Mouse (Mus musculus): ENCODE results near the gene Tdp1. TPM values are rescaled to one million over a fixed set of nuclear protein-coding genes. Genes with fewer than 3 reads are reported as not detected.

The Tdp1 gene
- total RNA-seq, 1 experiment, result 27.5 TPM

- H3K27ac ChIP-seq (ENCODE audit: insufficient read depth, low read depth, low read length, poor library complexity, severe bottlenecking), result no peak overlapping the region; the same call in 1 of the 2 replicates
- H3K36me3 ChIP-seq (ENCODE audit: control insufficient read depth, insufficient read depth, low read length, poor library complexity, severe bottlenecking), result no peaks in the 10 kb centered on the region
- H3K9me3 ChIP-seq (ENCODE audit: control insufficient read depth, insufficient read depth, low read depth, low read length), result no peaks in the 10 kb centered on the region
- no peak for TF ChIP-seq MAFK (IDR thresholded peaks at IDR 0.05; ENCODE audit: insufficient read depth, low read depth, low read length)
- no peak for TF ChIP-seq HCFC1 (IDR thresholded peaks at IDR 0.05; ENCODE audit: borderline replicate concordance, insufficient read depth, low read length)
- TF ChIP-seq CHD2 (IDR thresholded peaks at IDR 0.05; ENCODE audit: low read depth, low read length), result no peak
- peak; percentile 80 for TF ChIP-seq ZC3H11A (IDR thresholded peaks at IDR 0.05; ENCODE audit: borderline replicate concordance, low read depth, low read length)
- no peak for TF ChIP-seq ZNF384 (IDR thresholded peaks at IDR 0.05; ENCODE audit: low read depth, low read length)
- DNase-seq (ENCODE audit: low read depth, low spot score), result peak; percentile 73
- H3K4me1 ChIP-seq (ENCODE audit: control insufficient read depth in 2 of 2, insufficient read depth in 2 of 2, low read length in 2 of 2, poor library complexity in 1 of 2), result no peaks in the 10 kb centered on the region
- peak overlapping the region; percentile 57 to 73 for H3K4me3 ChIP-seq (ENCODE audit: insufficient read depth in 1 of 2, low read depth in 1 of 2, low read length in 2 of 2, poor library complexity in 1 of 2, severe bottlenecking in 1 of 2)
- peak overlapping the region; percentile 69; the same call in 1 of the 2 replicates for H3K9ac ChIP-seq (ENCODE audit: insufficient read depth, low read depth, low read length, poor library complexity, severe bottlenecking)
- in situ Hi-C loops (cut with MboI; ENCODE audit: low sequenced_read_pairs in 2 of 2, unreplicated experiment in 2 of 2), result loop anchor here (5.0 to 10.0 kb wide), 2 partner anchors 132 to 139 kb away; partner anchors contain the start of gene Psmc1 (in 1 of the 2)
Measured at GRCm38 (mm10) chr12:99972825-99973224, 88.5 kb downstream of the Tdp1 start.

GRCm38 (mm10) chr12:99973659-99974058 lies 89.3 kb downstream of the Tdp1 start:
- H3K9ac ChIP-seq (ENCODE audit: insufficient read depth, low read depth, low read length, poor library complexity, severe bottlenecking), result no peak overlapping the region
- in situ Hi-C loops (cut with MboI; ENCODE audit: low sequenced_read_pairs in 2 of 2, unreplicated experiment in 2 of 2), result loop anchor here (5.0 to 10.0 kb wide), 2 partner anchors 131 to 139 kb away; partner anchors contain the start of gene Psmc1 (in 1 of the 2)
- no peak overlapping the region for H3K4me3 ChIP-seq (ENCODE audit: insufficient read depth in 1 of 2, low read depth in 1 of 2, low read length in 2 of 2, poor library complexity in 1 of 2, severe bottlenecking in 1 of 2)
- H3K36me3 ChIP-seq (ENCODE audit: control insufficient read depth, insufficient read depth, low read length, poor library complexity, severe bottlenecking), result no peaks in the 10 kb centered on the region
- peak; percentile 74 for TF ChIP-seq ZC3H11A (IDR thresholded peaks at IDR 0.05; ENCODE audit: borderline replicate concordance, low read depth, low read length)
- TF ChIP-seq HCFC1 (IDR thresholded peaks at IDR 0.05; ENCODE audit: borderline replicate concordance, insufficient read depth, low read length), result no peak
- no peak overlapping the region for H3K27ac ChIP-seq (ENCODE audit: insufficient read depth, low read depth, low read length, poor library complexity, severe bottlenecking)
- H3K9me3 ChIP-seq (ENCODE audit: control insufficient read depth, insufficient read depth, low read depth, low read length), result no peaks in the 10 kb centered on the region
- peak; percentile 54 for DNase-seq (ENCODE audit: low read depth, low spot score)
- H3K4me1 ChIP-seq (ENCODE audit: control insufficient read depth in 2 of 2, insufficient read depth in 2 of 2, low read length in 2 of 2, poor library complexity in 1 of 2), result no peaks in the 10 kb centered on the region

GRCm38 (mm10) chr12:99979541-99979940 lies 95.2 kb downstream of the Tdp1 start:
- in situ Hi-C loops (cut with MboI; ENCODE audit: low sequenced_read_pairs in 2 of 2, unreplicated experiment in 2 of 2), result loop anchor here in 1 of 2 experiments (10.0 kb wide), 1 partner anchor 125 kb away; no protein-coding TSS in a partner anchor
- DNase-seq (ENCODE audit: low read depth, low spot score), result no peak
- no peaks in the 10 kb centered on the region for H3K36me3 ChIP-seq (ENCODE audit: control insufficient read depth, insufficient read depth, low read length, poor library complexity, severe bottlenecking)
- no peak overlapping the region for H3K27ac ChIP-seq (ENCODE audit: insufficient read depth, low read depth, low read length, poor library complexity, severe bottlenecking)
- H3K9ac ChIP-seq (ENCODE audit: insufficient read depth, low read depth, low read length, poor library complexity, severe bottlenecking), result no peak overlapping the region
- no peaks in the 10 kb centered on the region for H3K9me3 ChIP-seq (ENCODE audit: control insufficient read depth, insufficient read depth, low read depth, low read length)
- no peaks in the 10 kb centered on the region for H3K4me1 ChIP-seq (ENCODE audit: control insufficient read depth in 2 of 2, insufficient read depth in 2 of 2, low read length in 2 of 2, poor library complexity in 1 of 2)
- TF ChIP-seq ZC3H11A (IDR thresholded peaks at IDR 0.05; ENCODE audit: borderline replicate concordance, low read depth, low read length) (no peak), HCFC1 (IDR thresholded peaks at IDR 0.05; ENCODE audit: borderline replicate concordance, insufficient read depth, low read length) (no peak), ZNF384 (IDR thresholded peaks at IDR 0.05; ENCODE audit: low read depth, low read length) (no peak), CHD2 (IDR thresholded peaks at IDR 0.05; ENCODE audit: low read depth, low read length) (no peak), MAFK (IDR thresholded peaks at IDR 0.05; ENCODE audit: insufficient read depth, low read depth, low read length) (no peak)
- no peak overlapping the region for H3K4me3 ChIP-seq (ENCODE audit: insufficient read depth in 1 of 2, low read depth in 1 of 2, low read length in 2 of 2, poor library complexity in 1 of 2, severe bottlenecking in 1 of 2)

GRCm38 (mm10) chr12:99986797-99987196 lies 102.5 kb downstream of the Tdp1 start:
- Histone ChIP-seq H3K9ac (ENCODE audit: insufficient read depth, low read depth, low read length, poor library complexity, severe bottlenecking) (no peak overlapping the region), H3K27ac (ENCODE audit: insufficient read depth, low read depth, low read length, poor library complexity, severe bottlenecking) (no peak overlapping the region), H3K36me3 (ENCODE audit: control insufficient read depth, insufficient read depth, low read length, poor library complexity, severe bottlenecking) (no peaks in the 10 kb centered on the region), H3K9me3 (ENCODE audit: control insufficient read depth, insufficient read depth, low read depth, low read length) (no peaks in the 10 kb centered on the region), H3K4me3 (ENCODE audit: insufficient read depth in 1 of 2, low read depth in 1 of 2, low read length in 2 of 2, poor library complexity in 1 of 2, severe bottlenecking in 1 of 2) (no peak overlapping the region), H3K4me1 (ENCODE audit: control insufficient read depth in 2 of 2, insufficient read depth in 2 of 2, low read length in 2 of 2, poor library complexity in 1 of 2) (no peaks in the 10 kb centered on the region)
- in situ Hi-C loops (cut with MboI; ENCODE audit: low sequenced_read_pairs in 2 of 2, unreplicated experiment in 2 of 2), result no loop called here
- TF ChIP-seq ZNF384 (IDR thresholded peaks at IDR 0.05; ENCODE audit: low read depth, low read length) (no peak), ZC3H11A (IDR thresholded peaks at IDR 0.05; ENCODE audit: borderline replicate concordance, low read depth, low read length) (no peak), CHD2 (IDR thresholded peaks at IDR 0.05; ENCODE audit: low read depth, low read length) (no peak), HCFC1 (IDR thresholded peaks at IDR 0.05; ENCODE audit: borderline replicate concordance, insufficient read depth, low read length) (no peak), MAFK (IDR thresholded peaks at IDR 0.05; ENCODE audit: insufficient read depth, low read depth, low read length) (no peak)
- DNase-seq (ENCODE audit: low read depth, low spot score), result no peak

- TF ChIP-seq MAFK (IDR thresholded peaks at IDR 0.05; ENCODE audit: insufficient read depth, low read depth, low read length), result no peak
- TF ChIP-seq CHD2 (IDR thresholded peaks at IDR 0.05; ENCODE audit: low read depth, low read length), result no peak
- in situ Hi-C loops (cut with MboI; ENCODE audit: low sequenced_read_pairs in 2 of 2, unreplicated experiment in 2 of 2), result no loop called here
- Histone ChIP-seq H3K4me1 (ENCODE audit: control insufficient read depth in 2 of 2, insufficient read depth in 2 of 2, low read length in 2 of 2, poor library complexity in 1 of 2) (no peaks in the 10 kb centered on the region), H3K4me3 (ENCODE audit: insufficient read depth in 1 of 2, low read depth in 1 of 2, low read length in 2 of 2, poor library complexity in 1 of 2, severe bottlenecking in 1 of 2) (no peak overlapping the region), H3K36me3 (ENCODE audit: control insufficient read depth, insufficient read depth, low read length, poor library complexity, severe bottlenecking) (no peaks in the 10 kb centered on the region), H3K27ac (ENCODE audit: insufficient read depth, low read depth, low read length, poor library complexity, severe bottlenecking) (no peak overlapping the region), H3K9me3 (ENCODE audit: control insufficient read depth, insufficient read depth, low read depth, low read length) (no peaks in the 10 kb centered on the region), H3K9ac (ENCODE audit: insufficient read depth, low read depth, low read length, poor library complexity, severe bottlenecking) (no peak overlapping the region)
- no peak for DNase-seq (ENCODE audit: low read depth, low spot score)
Measured at GRCm38 (mm10) chr12:99988144-99988543, 103.8 kb downstream of the Tdp1 start.
